In the genomic region with DNA sequence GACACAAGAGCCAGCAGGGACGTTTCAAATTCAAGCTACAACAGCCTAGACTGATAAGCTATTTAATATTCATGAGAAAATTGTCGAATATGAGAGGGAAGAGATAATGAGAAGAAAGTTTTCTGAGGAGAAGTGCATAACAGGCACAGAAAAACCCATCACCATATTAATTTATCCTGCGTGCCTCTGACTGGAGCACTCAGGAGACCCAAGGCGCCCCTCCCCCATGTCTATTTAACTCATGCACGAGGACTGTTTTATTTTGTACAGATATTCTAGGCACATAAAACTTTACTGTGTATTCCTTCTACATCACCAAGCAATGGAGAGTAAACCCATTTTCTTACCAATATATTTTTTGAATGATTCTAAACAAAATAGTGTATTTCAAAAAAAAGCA, we compare ENCODE assay signal across 17 mouse cellular contexts. TPM values are rescaled to one million over a fixed set of nuclear protein-coding genes. Genes with fewer than 3 reads are reported as not detected.
"Had no signal": no experiment of that assay in that cellular context is flagged by ENCODE, and none has a peak within 500 bp of the region (broad histone marks: within the 10 kb centered on the region; RNA-seq: fewer than 3 reads in every experiment).

No protein-coding gene starts in this region.

- H3K9ac ChIP-seq: neural tube, embryonic 13.5 days; neural tube, embryonic 15.5 days; stomach, embryonic 15.5 days had no signal

- H3K4me3 ChIP-seq: neural tube, embryonic 13.5 days; neural tube, embryonic 15.5 days; stomach, embryonic 15.5 days had no signal

- H3K4me2 ChIP-seq: neural tube, embryonic 13.5 days; neural tube, embryonic 15.5 days; stomach, embryonic 15.5 days had no signal

- H3K4me1 ChIP-seq: neural tube, embryonic 15.5 days; stomach, embryonic 15.5 days had no signal

- H3K9me3 ChIP-seq: neural tube, embryonic 13.5 days; neural tube, embryonic 15.5 days; stomach, embryonic 15.5 days had no signal

- H3K36me3 ChIP-seq: neural tube, embryonic 13.5 days; neural tube, embryonic 15.5 days; stomach, embryonic 15.5 days had no signal

- H3K27me3 ChIP-seq: neural tube, embryonic 13.5 days; neural tube, embryonic 15.5 days; stomach, embryonic 15.5 days had no signal

- DNase-seq: retina, postnatal 1 day; right cerebral cortex, adult 18-20 months; right cerebral cortex, postnatal 14 days; right cerebral cortex, postnatal 25 days; right cerebral cortex, postnatal 4 days; spleen, adult 18-20 months; thymus, adult 18-20 months; thymus, adult 2 months; thymus, postnatal 14 days; thymus, postnatal 25 days; thymus, postnatal 36 days; thymus, postnatal 4 days had no signal

- H3K27ac ChIP-seq: neural tube, embryonic 13.5 days; neural tube, embryonic 15.5 days; stomach, embryonic 15.5 days; stomach, postnatal 0 days had no signal

RNA-seq across cellular contexts. Expression of a gene that starts 33.6 kb away (rescaled TPM):
- total RNA-seq: neutrophil, adult 5-6 weeks had no signal
